Mouse (Mus musculus) heart, postnatal 0 days (tissue): ENCODE measurements at regions not wholly inside any gene's neighbourhood (a gene's known extent, or its start where the extent isn't known, plus 50 kb on each side); places are given as distances from the start of the nearest gene placed in this dataset.

Experiments
- ATAC-seq: fragments of 200-750 bp; cut with Nextera tagmentation; 2 replicates; pipeline ENCODE4 v1.8.0; 2017; ENCODE audit warnings: low read depth, moderate number of reproducible peaks, moderate library complexity; ENCODE audit not compliant: insufficient read depth
- DNase-seq: peaks from one replicate; pipeline ENCODE4 v3.0.0-alpha.2; 2016; ENCODE audit warnings: low spot score
- H3K27ac ChIP-seq: fragments of 300-500 bp; sonication (generic); 2 replicates; pipeline ENCODE4 v1.5.1; 2014; ENCODE audit warnings: low read depth, mild to moderate bottlenecking
- H3K27me3 ChIP-seq: fragments of 300-500 bp; sonication (generic); 2 replicates; pipeline ENCODE4 v1.6.1; 2014; ENCODE audit warnings: low read length, mixed read lengths; ENCODE audit not compliant: control insufficient read depth, insufficient read depth
- H3K36me3 ChIP-seq: fragments of 300-500 bp; sonication (generic); replicated peaks from 2 replicates; pipeline ENCODE4 v1.6.1; 2014; ENCODE audit warnings: low read length, mixed read lengths; ENCODE audit not compliant: control insufficient read depth, insufficient read depth
- H3K4me1 ChIP-seq: fragments of 300-500 bp; sonication (generic); 2 replicates; pipeline ENCODE4 v1.6.1; 2014; ENCODE audit warnings: antibody characterized with exemption; ENCODE audit not compliant: control insufficient read depth, insufficient read depth
- H3K4me2 ChIP-seq: fragments of 300-500 bp; sonication (generic); 2 replicates; pipeline ENCODE4 v1.6.1; 2014; ENCODE audit warnings: low read depth, mild to moderate bottlenecking, low read length, moderate library complexity
- H3K4me3 ChIP-seq: fragments of 300-500 bp; sonication (generic); 2 replicates; pipeline ENCODE4 v1.5.1; 2014; ENCODE audit warnings: low read depth, low read length
- H3K9ac ChIP-seq: fragments of 300-500 bp; sonication (generic); replicated peaks from 2 replicates; pipeline ENCODE4 v1.6.1; 2014; ENCODE audit warnings: low read depth, low read length, mixed read lengths
- H3K9me3 ChIP-seq: fragments of 300-500 bp; sonication (generic); replicated peaks from 2 replicates; pipeline ENCODE4 v1.6.1; 2016; ENCODE audit warnings: low read length; ENCODE audit not compliant: control insufficient read depth
- CTCF ChIP-seq: IDR thresholded peaks from 2 replicates; pipeline ENCODE4 v1.5.1; 2016; ENCODE audit warnings: antibody characterized with exemption, control low read depth, low read depth
- EP300 ChIP-seq: IDR thresholded peaks from 2 replicates; pipeline ENCODE4 v1.6.1; 2016; ENCODE audit warnings: antibody characterized with exemption, low read depth
- WGBS: fragments of 180-500 bp; shearing (Covaris S2); extraction: QIAGEN DNeasy Blood & Tissue Kit; methylation state at CpG from one replicate; pipeline ENCODE4 v1.1.7; 2014; 5-methylcytosine and 5-hydroxymethylcytosine counted together

GRCm38 (mm10) chr5:25612036-25612705, 93.5 kb downstream of the Xrcc2 start:
- Histone ChIP-seq H3K4me2 (no peak overlapping the region), H3K27me3 (no peaks in the 10 kb centered on the region), H3K9ac (no peak overlapping the region), H3K4me1 (no peaks in the 10 kb centered on the region), H3K36me3 (no peaks in the 10 kb centered on the region), H3K4me3 (no peak overlapping the region), H3K27ac (no peak overlapping the region), H3K9me3 (no peaks in the 10 kb centered on the region)
- TF ChIP-seq CTCF = no peak
- WGBS = 73% methylated on average over 9 of the region's 9 CpGs
- DNase-seq = no peak
- ATAC-seq = no peak

DNA sequence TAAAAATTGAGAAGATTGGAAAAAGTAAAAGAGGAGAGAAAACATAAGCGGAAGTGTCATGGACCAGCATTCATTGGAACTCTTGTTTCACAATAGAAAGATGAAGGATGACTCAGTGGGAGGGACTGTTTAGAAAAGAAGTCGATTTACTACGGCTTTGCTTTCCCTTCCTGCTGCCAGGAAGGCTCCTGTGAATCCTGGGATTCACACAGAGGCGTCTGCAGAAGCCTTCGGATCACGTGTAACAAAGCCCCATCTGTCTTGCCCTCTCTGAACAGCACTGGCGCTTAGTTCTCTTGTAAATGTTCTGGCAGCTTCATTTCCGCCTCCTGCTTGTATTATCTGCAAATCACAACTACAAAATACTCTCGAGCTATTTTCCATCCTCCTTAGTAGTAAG, 94.0 kb downstream of the Cct8l1 start:
- TF ChIP-seq CTCF = no peak
- TF ChIP-seq EP300 = no peak
- no peak for DNase-seq
- Histone ChIP-seq H3K27me3 (no peaks in the 10 kb centered on the region), H3K27ac (no peak overlapping the region), H3K4me1 (no peaks in the 10 kb centered on the region), H3K4me2 (no peak overlapping the region), H3K36me3 (no peaks in the 10 kb centered on the region), H3K9ac (no peak overlapping the region), H3K9me3 (no peaks in the 10 kb centered on the region), H3K4me3 (no peak overlapping the region)
- ATAC-seq = no peak
- 31% methylated on average over 9 of the region's 9 CpGs for WGBS

GRCm38 (mm10) chr5:25602123-25602522, 86.3 kb downstream of the Cct8l1 start:
- no peak for DNase-seq
- WGBS = 36% methylated on average over 2 of the region's 2 CpGs

GRCm38 (mm10) chr5:25599363-25599762, 83.5 kb downstream of the Cct8l1 start:
- Histone ChIP-seq H3K9me3 (no peaks in the 10 kb centered on the region), H3K4me2 (no peak overlapping the region), H3K9ac (no peak overlapping the region), H3K27me3 (no peaks in the 10 kb centered on the region), H3K4me3 (no peak overlapping the region), H3K36me3 (no peaks in the 10 kb centered on the region), H3K27ac (no peak overlapping the region), H3K4me1 (no peaks in the 10 kb centered on the region)
- TF ChIP-seq CTCF = no peak
- TF ChIP-seq EP300 = no peak
- no peak for DNase-seq
- WGBS = 81% methylated on average over 1 of the region's 1 CpGs
- no peak for ATAC-seq

More at GRCm38 (mm10) chr5:25602123-25602522, 86.3 kb downstream of the Cct8l1 start:
- Histone ChIP-seq H3K4me3 (no peak overlapping the region), H3K27me3 (no peaks in the 10 kb centered on the region), H3K4me1 (no peaks in the 10 kb centered on the region), H3K9ac (no peak overlapping the region), H3K4me2 (no peak overlapping the region), H3K36me3 (no peaks in the 10 kb centered on the region), H3K27ac (no peak overlapping the region), H3K9me3 (no peaks in the 10 kb centered on the region)
- TF ChIP-seq EP300 (no peak), CTCF (peak; percentile 53)
- no peak for ATAC-seq

DNA sequence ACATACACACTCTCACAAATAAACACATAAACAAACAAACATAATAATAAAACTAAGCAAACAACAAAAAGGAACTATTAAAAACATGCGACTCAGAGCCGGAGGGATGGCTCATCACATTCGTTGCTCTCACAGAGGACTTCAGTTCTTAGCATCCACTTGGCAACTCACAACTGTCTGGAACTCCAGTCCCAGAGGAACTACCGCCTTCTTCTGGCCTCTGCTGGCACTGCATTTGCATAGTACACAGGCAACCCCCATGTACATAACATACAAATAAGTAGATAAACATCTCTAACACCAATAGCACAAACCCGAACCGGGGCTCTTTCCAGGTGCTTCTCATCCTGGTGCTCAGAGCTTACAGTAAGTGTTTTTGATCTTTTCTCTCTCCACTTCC, 81.9 kb downstream of the Cct8l1 start:
- ATAC-seq = no peak
- Histone ChIP-seq H3K4me2 (no peak overlapping the region), H3K9me3 (no peaks in the 10 kb centered on the region), H3K36me3 (no peaks in the 10 kb centered on the region), H3K9ac (no peak overlapping the region), H3K27ac (no peak overlapping the region), H3K4me3 (no peak overlapping the region), H3K27me3 (no peaks in the 10 kb centered on the region), H3K4me1 (no peaks in the 10 kb centered on the region)
- WGBS = 83% methylated on average over 6 of the region's 6 CpGs
- TF ChIP-seq EP300 = no peak
- TF ChIP-seq CTCF = no peak
- DNase-seq = no peak

- Histone ChIP-seq H3K9ac (no peak overlapping the region), H3K27me3 (no peaks in the 10 kb centered on the region), H3K4me2 (no peak overlapping the region), H3K36me3 (no peaks in the 10 kb centered on the region), H3K4me3 (no peak overlapping the region), H3K9me3 (no peaks in the 10 kb centered on the region), H3K27ac (no peak overlapping the region), H3K4me1 (no peaks in the 10 kb centered on the region)
- TF ChIP-seq CTCF (no peak), EP300 (no peak)
- DNase-seq (no peak), ATAC-seq (no peak)
These were observed 75.8 kb downstream of the Cct8l1 start for GRCm38 (mm10) chr5:25591709-25592108.
